Mouse (Mus musculus): ENCODE data around the gene Tmem117.
A peak's percentile ranks its signal among the peaks of the same experiment; 100 is the strongest.

Tmem117 gene

GRCm38 (mm10) chr15:95138709-95139409, 509.8 kb downstream of the Tmem117 start:
- DNase-seq (ENCODE audit: inconsistent ontology term) = no peak

GRCm38 (mm10) chr15:95144131-95144530, 515.1 kb downstream of the Tmem117 start:
- DNase-seq (ENCODE audit: inconsistent ontology term) = peak; percentile 87

GRCm38 (mm10) chr15:95145118-95145517, 516.1 kb downstream of the Tmem117 start:
- DNase-seq (ENCODE audit: inconsistent ontology term) = peak; percentile 19
